Mouse (Mus musculus): ENCODE results near the gene Fgd4.

DNA sequence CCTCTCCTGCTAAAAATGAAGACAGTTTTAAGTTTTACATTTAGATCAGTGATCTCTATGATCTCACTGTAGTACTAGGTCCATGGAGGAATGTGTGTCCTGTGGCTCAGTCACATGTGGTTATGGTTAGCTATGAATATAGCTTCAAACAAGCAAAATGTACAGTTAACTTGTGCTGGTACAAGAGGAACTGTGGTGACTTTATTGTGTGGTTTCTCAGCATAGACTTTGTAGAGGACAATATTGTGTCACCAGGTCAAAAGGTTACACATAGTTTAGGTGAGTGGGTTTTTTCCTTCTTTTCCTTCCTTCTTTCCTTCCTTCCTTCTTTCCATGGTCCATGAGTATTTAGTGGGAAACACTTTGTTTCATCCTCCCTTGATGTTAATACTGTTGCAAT lies 23.8 kb downstream of the Fgd4 start:
- no peak for TF ChIP-seq CTCF (IDR thresholded peaks at IDR 0.05; ENCODE audit: borderline replicate concordance, extremely low read depth, insufficient read depth, insufficient read length)
- TF ChIP-seq POLR2A (IDR thresholded peaks at IDR 0.05; ENCODE audit: borderline replicate concordance, extremely low read depth, insufficient read depth, insufficient read length, poor library complexity, severe bottlenecking) = no peak
